Mouse (Mus musculus): Measurements from ENCODE around the gene Per3.

DNA sequence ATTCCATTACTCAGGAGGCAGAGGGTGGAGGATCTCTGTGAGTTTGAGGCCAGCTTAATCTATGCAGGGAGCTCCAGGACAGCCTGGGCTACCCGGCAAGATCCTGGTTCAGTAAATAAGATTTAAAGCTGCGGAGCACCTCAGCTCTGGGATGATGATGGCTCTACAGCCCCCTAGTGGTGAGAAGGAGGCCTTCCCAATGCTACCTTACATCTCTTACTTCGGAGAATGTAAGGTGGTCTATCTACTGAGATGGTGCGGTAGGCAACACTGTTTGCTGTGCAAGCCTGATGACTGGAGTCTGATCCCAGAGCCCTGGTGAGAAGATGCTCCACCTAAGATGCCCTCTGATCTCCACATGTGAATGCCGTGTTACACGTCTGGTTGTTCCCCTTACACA is 17.5 kb downstream of the Per3 start:
- TF ChIP-seq GATA1 (IDR thresholded peaks at IDR 0.05; ENCODE audit: low read length), result no peak
- TF ChIP-seq TAL1 (IDR thresholded peaks at IDR 0.05; ENCODE audit: low read length), result no peak
